Mouse (Mus musculus): ENCODE data around the gene Chst2. TPM values are rescaled to one million over a fixed set of nuclear protein-coding genes. Genes with fewer than 3 reads are reported as not detected.

Gene Chst2
- polyA plus RNA-seq, 1 experiment from 2014 or later: 17.8 TPM

GRCm38 (mm10) chr9:95351968-95352367 lies 54.6 kb downstream of the Chst2 start:
- 68% methylated on average over 2 of the region's 2 CpGs for WGBS
- H3K4me3 ChIP-seq: no peak overlapping the region
- no peaks in the 10 kb centered on the region for H3K27me3 ChIP-seq
- no peak overlapping the region for H3K4me2 ChIP-seq
- no peak for ATAC-seq (ENCODE audit: low FRiP score, low read depth)
- H3K9ac ChIP-seq: no peak overlapping the region
- H3K36me3 ChIP-seq: no peaks in the 10 kb centered on the region
- H3K4me1 ChIP-seq (replicated peaks): no peaks in the 10 kb centered on the region
- no peaks in the 10 kb centered on the region for H3K9me3 ChIP-seq
- H3K27ac ChIP-seq (replicated peaks): no peak overlapping the region

- no peak overlapping the region for H3K9ac ChIP-seq
- no peak overlapping the region for H3K4me2 ChIP-seq
- H3K4me1 ChIP-seq (replicated peaks): no peaks in the 10 kb centered on the region
- ATAC-seq (ENCODE audit: low FRiP score, low read depth): no peak
- H3K27me3 ChIP-seq: no peaks in the 10 kb centered on the region
- no peaks in the 10 kb centered on the region for H3K9me3 ChIP-seq
- 79% methylated on average over 4 of the region's 4 CpGs for WGBS
- no peak overlapping the region for H3K4me3 ChIP-seq
- H3K27ac ChIP-seq (replicated peaks): no peak overlapping the region
- no peaks in the 10 kb centered on the region for H3K36me3 ChIP-seq
Observed at GRCm38 (mm10) chr9:95350550-95350949, 56.0 kb downstream of the Chst2 start.

Other genes with a start within 250 kb of the Chst2 start
- 113 and 122 TPM in 2 replicates for gene U2surp, start 105.3 kb upstream of the Chst2 start, polyA plus RNA-seq (2015; fragmentation: Nextera tagmentation; extraction: Ambion mirVana)
- gene Paqr9, start 152.9 kb upstream of the Chst2 start, polyA plus RNA-seq (2015; fragmentation: Nextera tagmentation; extraction: Ambion mirVana): 6.4 and 6.8 TPM in 2 replicates
- gene Pcolce2, start 230.9 kb upstream of the Chst2 start, polyA plus RNA-seq (2015; fragmentation: Nextera tagmentation; extraction: Ambion mirVana): 1.9 and 2.0 TPM in 2 replicates

Measured in hindbrain, embryonic 15.5 days (tissue).